Mouse (Mus musculus) C2C12 (cell line): ENCODE data around the gene Rapgef2. TPM values are rescaled to one million over a fixed set of nuclear protein-coding genes. Genes with fewer than 3 reads are reported as not detected.
"Not testable (repeated sequence)": the region's sequence is repeated elsewhere in the genome, so short reads cannot be mapped to it uniquely, and the experiment has no call there.

Experiments
- H3K27me3 ChIP-seq: one replicate; pipeline ENCODE4 v1.6.1; 2011; ENCODE audit not compliant: control insufficient read depth, insufficient read depth, insufficient read length
- H3K36me3 ChIP-seq: one replicate; pipeline ENCODE4 v1.6.1; 2011; ENCODE audit not compliant: control insufficient read depth, insufficient read depth
- H3K4me3 ChIP-seq: one replicate; pipeline ENCODE4 v1.5.1; 2011; ENCODE audit warnings: mild to moderate bottlenecking, control low read depth; ENCODE audit not compliant: poor library complexity, insufficient read depth, severe bottlenecking
- H3K79me2 ChIP-seq: one replicate; pipeline ENCODE4 v1.6.1; 2011; ENCODE audit not compliant: control insufficient read depth, insufficient read depth
- H3K79me3 ChIP-seq: one replicate; pipeline ENCODE4 v1.6.1; 2011; ENCODE audit warnings: low read depth, control low read depth
- H3ac ChIP-seq: one replicate; pipeline ENCODE3; 2011; ENCODE audit warnings: low read depth; ENCODE audit not compliant: control insufficient read depth, insufficient read length
- CEBPB ChIP-seq: IDR thresholded peaks from one replicate; pipeline ENCODE4 v1.6.1; 2011; ENCODE audit warnings: low read depth, mild to moderate bottlenecking, control low read depth, moderate library complexity
- CTCF ChIP-seq: IDR thresholded peaks from one replicate; pipeline ENCODE4 v1.5.1; 2011; ENCODE audit not compliant: control insufficient read depth, insufficient read depth, insufficient read length
- FOSL1 ChIP-seq: IDR thresholded peaks from one replicate; pipeline ENCODE4 v1.8.0; 2011; ENCODE audit warnings: mild to moderate bottlenecking, low read length; ENCODE audit not compliant: poor library complexity, insufficient read depth, severe bottlenecking
- MAX ChIP-seq: IDR thresholded peaks from one replicate; pipeline ENCODE4 v1.6.1; 2011; ENCODE audit warnings: mild to moderate bottlenecking, control low read depth
- MYOD1 ChIP-seq: IDR thresholded peaks from one replicate; pipeline ENCODE4 v1.6.1; 2011; ENCODE audit warnings: low read depth; ENCODE audit not compliant: control insufficient read depth, insufficient read length
- MYOG ChIP-seq: IDR thresholded peaks from one replicate; pipeline ENCODE4 v1.6.1; 2011; ENCODE audit not compliant: control insufficient read depth, insufficient read length; ENCODE audit errors: extremely low read depth
- USF1 ChIP-seq: IDR thresholded peaks from one replicate; pipeline ENCODE4 v1.6.1; 2011; ENCODE audit warnings: low read depth, mild to moderate bottlenecking, control low read depth, moderate library complexity
- polyA plus RNA-seq: library from polyadenylated mRNA; unstranded; fragments of >200 nt; fragmentation: generic; extraction: Trizol; gene quantifications from one replicate; pipeline ENCODE4 v1.2.1, GENCODE M21; 2012; ENCODE audit warnings: missing spikeins

Gene Rapgef2
- polyA plus RNA-seq, 1 experiment: 5.6 TPM

GRCm38 (mm10) chr3:79174168-79174567, 112.1 kb downstream of the Rapgef2 start:
- Histone ChIP-seq H3K36me3 (peaks cover 32% of the 10 kb centered on the region), H3K79me2 (peaks cover 53% of the 10 kb centered on the region), H3ac (no peak overlapping the region), H3K27me3 (no peaks in the 10 kb centered on the region), H3K79me3 (peaks cover 36% of the 10 kb centered on the region), H3K4me3 (no peak overlapping the region)
- no peak for TF ChIP-seq CEBPB

- Histone ChIP-seq H3K36me3 (peaks cover 32% of the 10 kb centered on the region), H3ac (no peak overlapping the region), H3K4me3 (no peak overlapping the region), H3K79me2 (peaks cover 51% of the 10 kb centered on the region), H3K27me3 (no peaks in the 10 kb centered on the region), H3K79me3 (peaks cover 31% of the 10 kb centered on the region)
- TF ChIP-seq CEBPB: no peak
- no peak for TF ChIP-seq CTCF
- no peak for TF ChIP-seq MYOD1
- TF ChIP-seq MAX: no peak
- TF ChIP-seq USF1: no peak
- TF ChIP-seq FOSL1: no peak
- TF ChIP-seq MYOG: no peak
Observed at GRCm38 (mm10) chr3:79173291-79173690, 113.0 kb downstream of the Rapgef2 start.

DNA sequence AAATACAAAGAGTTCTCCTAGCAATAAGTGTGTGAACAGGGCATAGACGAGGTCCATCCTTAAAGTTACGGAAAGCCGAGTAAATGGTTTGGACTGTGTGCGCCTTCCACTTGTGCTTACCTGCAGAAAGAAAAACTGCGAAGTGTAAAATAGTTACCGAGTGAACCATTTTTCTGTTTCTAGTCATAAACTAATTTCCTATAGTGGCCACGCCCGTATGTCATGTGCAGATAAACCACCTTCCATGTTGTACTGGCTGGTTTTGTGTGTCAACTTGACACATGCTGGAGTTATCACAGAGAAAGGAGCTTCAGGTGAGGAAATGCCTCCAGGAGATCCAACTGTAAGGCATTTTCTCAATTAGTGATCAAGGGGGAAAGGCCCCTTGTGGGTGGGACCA, 115.2 kb downstream of the Rapgef2 start:
- H3K79me3 ChIP-seq: peaks cover 24% of the 10 kb centered on the region
- H3ac ChIP-seq, H3K4me3 ChIP-seq, H3K27me3 ChIP-seq: not testable (repeated sequence)
- H3K36me3 ChIP-seq: peaks cover 37% of the 10 kb centered on the region
- peaks cover 44% of the 10 kb centered on the region for H3K79me2 ChIP-seq

DNA sequence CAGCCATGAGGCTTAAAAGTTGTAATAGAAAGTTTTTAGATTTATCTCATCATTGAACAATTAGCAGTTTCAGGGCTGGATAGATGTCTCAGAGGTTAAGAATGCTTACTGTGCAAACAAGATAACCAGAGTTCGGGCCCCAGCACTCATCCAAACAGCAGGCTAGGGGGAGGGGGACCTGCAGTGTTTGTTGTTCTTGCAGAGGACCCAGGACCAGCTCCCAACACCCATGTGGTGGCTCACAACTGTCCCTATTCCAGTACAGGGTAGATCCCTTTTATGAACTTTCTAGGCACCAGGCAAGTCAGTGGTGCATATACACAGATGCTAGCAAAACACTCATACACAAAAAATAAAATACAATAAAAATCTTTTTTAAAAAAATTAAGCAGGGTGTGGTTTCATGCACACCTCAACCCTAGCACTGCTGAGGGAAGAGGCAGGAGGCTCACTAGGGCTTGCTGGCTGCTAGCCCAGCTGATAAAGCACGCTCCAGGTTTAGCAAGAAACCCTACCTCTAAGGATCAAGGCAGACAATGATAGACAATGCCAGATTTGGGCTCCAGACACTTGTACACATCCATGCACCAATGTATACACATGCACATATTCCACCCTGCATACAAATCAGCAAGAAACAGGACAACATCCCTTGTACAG, 118.0 kb downstream of the Rapgef2 start:
- no peaks in the 10 kb centered on the region for H3K27me3 ChIP-seq
- no peak overlapping the region for H3ac ChIP-seq
- no peak for TF ChIP-seq MYOD1
- no peak for TF ChIP-seq USF1
- TF ChIP-seq FOSL1: no peak
- TF ChIP-seq MAX: no peak
- TF ChIP-seq CTCF: no peak
- TF ChIP-seq MYOG: no peak
- no peak overlapping the region for H3K4me3 ChIP-seq
- peaks cover 44% of the 10 kb centered on the region for H3K79me2 ChIP-seq
- H3K36me3 ChIP-seq: peaks cover 31% of the 10 kb centered on the region
- H3K79me3 ChIP-seq: peaks cover 21% of the 10 kb centered on the region

DNA sequence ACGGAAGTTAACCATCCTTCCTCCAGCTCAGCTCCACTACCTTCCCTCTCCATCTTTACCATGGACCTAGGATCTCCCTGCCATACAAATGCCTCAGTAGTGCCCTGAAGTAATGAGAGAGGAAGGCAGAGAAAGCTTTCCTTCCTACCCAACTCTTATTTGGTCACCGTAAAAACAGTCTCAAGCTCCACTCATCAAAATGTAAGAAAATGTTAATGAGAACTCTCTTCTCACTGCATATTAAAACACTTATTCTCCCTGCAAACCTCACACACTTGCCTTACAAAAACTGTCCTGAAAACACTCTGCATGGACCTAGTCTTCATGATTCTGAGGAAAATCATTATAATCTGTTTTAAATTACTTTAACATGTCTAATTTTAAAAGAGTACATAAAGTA, 118.7 kb downstream of the Rapgef2 start:
- Histone ChIP-seq H3K27me3 (no peaks in the 10 kb centered on the region), H3K79me2 (peaks cover 50% of the 10 kb centered on the region), H3K79me3 (peaks cover 21% of the 10 kb centered on the region), H3K36me3 (peaks cover 24% of the 10 kb centered on the region), H3K4me3 (no peak overlapping the region), H3ac (no peak overlapping the region)
- TF ChIP-seq MAX: no peak
- TF ChIP-seq CEBPB: no peak
- no peak for TF ChIP-seq FOSL1
- no peak for TF ChIP-seq CTCF
- no peak for TF ChIP-seq MYOG
- no peak for TF ChIP-seq USF1
- no peak for TF ChIP-seq MYOD1

DNA sequence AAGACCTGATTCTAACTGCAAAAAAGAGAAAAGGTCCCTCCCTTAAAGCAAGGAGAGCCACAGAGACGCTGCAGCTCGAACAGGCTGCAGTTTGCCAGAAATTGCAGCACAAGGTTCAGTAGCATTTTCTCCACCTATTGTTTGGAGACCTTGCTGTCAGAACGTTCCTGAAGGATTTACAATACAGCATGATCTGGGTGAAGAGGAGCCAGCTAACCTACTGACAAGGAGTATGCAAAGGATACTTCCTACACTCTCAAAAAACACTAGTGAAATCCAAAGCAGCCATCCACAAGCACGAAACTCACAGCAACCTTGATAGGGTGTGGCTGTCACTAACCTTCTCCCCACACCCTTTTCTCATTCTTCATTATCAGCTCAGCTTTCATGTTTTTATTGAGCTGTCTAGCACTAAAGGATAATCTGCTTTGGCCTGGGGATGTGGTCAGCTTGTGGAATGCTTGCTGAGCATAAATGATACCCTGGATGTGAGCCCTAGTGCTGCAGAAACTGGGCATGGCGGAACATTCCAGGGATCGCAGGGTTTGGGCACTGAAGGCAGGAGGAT, 124.4 kb downstream of the Rapgef2 start:
- Histone ChIP-seq H3K4me3 (no peak overlapping the region), H3K36me3 (peaks cover 8% of the 10 kb centered on the region), H3ac (peak overlapping the region; percentile 37), H3K27me3 (no peaks in the 10 kb centered on the region), H3K79me3 (peaks cover 21% of the 10 kb centered on the region), H3K79me2 (peaks cover 60% of the 10 kb centered on the region)
- TF ChIP-seq CEBPB (no peak), FOSL1 (no peak), CTCF (no peak), MYOD1 (no peak), MAX (no peak)
